ENCODE assay signal across 13 mouse cellular contexts in genomic region chr4:51658286-51658685, GRCm38 (mm10).
"Had no signal": no experiment of that assay in that cellular context is flagged by ENCODE, and none has a peak within 500 bp of the region (broad histone marks: within the 10 kb centered on the region; RNA-seq: fewer than 3 reads in every experiment).

No protein-coding gene starts in this region.

- H3K27ac ChIP-seq: left cerebral cortex, adult 2 months; liver, embryonic 13.5 days; midbrain, embryonic 12.5 days; neural tube, embryonic 13.5 days; stomach, embryonic 15.5 days had no signal

- H3K36me3 ChIP-seq: liver, embryonic 13.5 days; midbrain, embryonic 12.5 days; neural tube, embryonic 13.5 days; stomach, embryonic 15.5 days had no signal

- ATAC-seq: midbrain, embryonic 16.5 days had no signal

- H3K4me3 ChIP-seq: left cerebral cortex, adult 2 months; liver, embryonic 13.5 days; midbrain, embryonic 12.5 days; neural tube, embryonic 13.5 days; stomach, embryonic 15.5 days had no signal

- DNase-seq: kidney, postnatal 10 days; liver; liver, embryonic 13.5 days; lung, adult 18-20 months; retina, postnatal 1 day; right cerebral cortex, postnatal 4 days; thymus, adult 2 months; thymus, postnatal 25 days had no signal

- H3K4me1 ChIP-seq: liver, embryonic 13.5 days; midbrain, embryonic 12.5 days; neural tube, embryonic 13.5 days; stomach, embryonic 15.5 days had no signal

- H3K9ac ChIP-seq: liver, embryonic 13.5 days; midbrain, embryonic 12.5 days; neural tube, embryonic 13.5 days; stomach, embryonic 15.5 days had no signal

- H3K4me2 ChIP-seq: liver, embryonic 13.5 days; midbrain, embryonic 12.5 days; neural tube, embryonic 13.5 days; stomach, embryonic 15.5 days had no signal

- H3K27me3 ChIP-seq: liver, embryonic 13.5 days; midbrain, embryonic 12.5 days; neural tube, embryonic 13.5 days; stomach, embryonic 15.5 days had no signal

- H3K9me3 ChIP-seq: liver, embryonic 13.5 days; midbrain, embryonic 12.5 days; neural tube, embryonic 13.5 days; stomach, embryonic 15.5 days had no signal
